Mouse (Mus musculus) ES-E14 (cell line): ENCODE data around the gene Gm8159. TPM values are rescaled to one million over a fixed set of nuclear protein-coding genes. Genes with fewer than 3 reads are reported as not detected.
"Not testable (repeated sequence)": the region's sequence is repeated elsewhere in the genome, so short reads cannot be mapped to it uniquely, and the experiment has no call there.

Source experiments
- DNase-seq: peaks from one replicate; pipeline ENCODE4 v3.0.0-alpha.2; 2013; ENCODE audit warnings: low read depth, low spot score
- H3K27ac ChIP-seq: 2 replicates; pipeline ENCODE4 v1.5.1; 2012; ENCODE audit warnings: low read depth, mild to moderate bottlenecking, low read length, moderate library complexity, mixed read lengths; ENCODE audit not compliant: poor library complexity, insufficient read depth, severe bottlenecking
- H3K36me3 ChIP-seq: 2 replicates; pipeline ENCODE4 v1.6.1; 2012; ENCODE audit warnings: mild to moderate bottlenecking, low read length, moderate library complexity, mixed read lengths; ENCODE audit not compliant: control insufficient read depth, poor library complexity, insufficient read depth, severe bottlenecking
- H3K4me1 ChIP-seq, 2 experiments: fragments of 150-350 bp in 1 of 2; sonication (generic) in 1 of 2; 2 replicates each; pipeline ENCODE4 v1.6.1; 2012; ENCODE audit warnings: low read length in 2 of 2, mild to moderate bottlenecking in 1 of 2, mixed read lengths in 1 of 2; ENCODE audit not compliant: control insufficient read depth in 2 of 2, insufficient read depth in 2 of 2, poor library complexity in 1 of 2
- H3K4me3 ChIP-seq, 2 experiments: fragments of 150-350 bp in 1 of 2; sonication (generic) in 1 of 2; 2 replicates each; pipeline ENCODE4 v1.5.1; 2012; ENCODE audit warnings: low read length in 2 of 2, low read depth in 1 of 2, mild to moderate bottlenecking in 1 of 2, mixed read lengths in 1 of 2; ENCODE audit not compliant: insufficient read depth in 1 of 2, poor library complexity in 1 of 2, severe bottlenecking in 1 of 2
- H3K9ac ChIP-seq: 2 replicates; pipeline ENCODE4 v1.6.1; 2012; ENCODE audit warnings: low read depth, mild to moderate bottlenecking, low read length, mixed read lengths; ENCODE audit not compliant: poor library complexity, insufficient read depth, severe bottlenecking
- H3K9me3 ChIP-seq: fragments of 150-350 bp; sonication (generic); 2 replicates; pipeline ENCODE4 v1.6.1; 2012; ENCODE audit warnings: low read depth, mild to moderate bottlenecking, low read length; ENCODE audit not compliant: control insufficient read depth, insufficient read depth
- in situ Hi-C, 2 experiments: fragments of 600-800 bp; cut with MboI; formaldehyde crosslinking; loops; one replicate each; pipeline ENCODE4 v1.15.1; 2025; ENCODE audit warnings: low sequenced_read_pairs in 2 of 2, inconsistent platforms in 1 of 2; ENCODE audit not compliant: unreplicated experiment in 2 of 2
- total RNA-seq: library from RNA; depleted of rRNA; stranded (reverse); fragments of 300-350 nt; gene quantifications from 2 replicates; pipeline ENCODE4 v1.2.3, GENCODE M21; 2012; rRNA removed

Gene Gm8159
- total RNA-seq: 0.18 TPM in 1 of 2 replicates, not detected in the other

DNA sequence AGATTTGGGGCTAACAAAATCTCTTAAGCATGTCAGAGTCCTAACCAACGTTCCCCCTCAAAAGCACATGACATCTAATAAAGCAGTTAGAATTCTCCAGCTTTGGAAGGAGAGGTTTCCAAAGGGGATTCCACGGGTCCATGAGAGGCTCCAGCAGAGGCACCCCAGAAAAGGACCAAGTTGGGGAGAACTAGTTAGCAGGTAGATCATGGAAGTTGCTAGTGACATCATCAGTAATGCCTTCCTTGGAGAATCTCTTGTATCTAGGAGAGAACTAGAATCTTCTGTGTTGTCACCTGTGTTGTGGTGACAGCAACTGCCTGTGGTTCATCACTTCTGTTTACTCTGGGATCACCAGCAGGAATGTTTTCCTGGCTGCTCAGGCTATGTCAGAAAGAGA, at the start of gene Gm8159:
TSS of gene Gm8159 (plus strand) at position 301 of the 400 bp plus-strand sequence.
- H3K27ac ChIP-seq, H3K4me3 ChIP-seq, H3K9ac ChIP-seq, in situ Hi-C loops, DNase-seq, H3K36me3 ChIP-seq, H3K9me3 ChIP-seq, H3K4me1 ChIP-seq: not testable (repeated sequence)

DNA sequence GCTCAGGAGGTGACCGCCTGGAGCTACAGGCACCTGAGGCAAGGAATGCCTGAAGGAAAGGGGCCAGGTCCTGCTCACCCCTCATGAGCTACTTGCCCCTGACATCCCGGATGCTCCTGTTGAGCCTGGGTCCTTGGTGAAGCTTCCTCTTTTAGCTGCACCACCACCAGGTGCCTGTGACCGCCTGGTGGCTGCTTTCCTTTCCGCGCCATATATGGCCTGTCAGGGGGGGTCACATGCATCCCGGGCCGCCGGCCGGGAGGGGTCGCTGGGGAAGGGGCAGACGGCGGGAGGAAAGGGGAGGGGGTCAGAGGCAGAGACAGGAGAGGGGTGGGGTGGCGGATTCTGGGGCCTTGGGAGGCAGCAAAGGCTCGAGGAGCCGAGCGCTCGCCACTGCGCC, 17.2 kb downstream of the Gm8159 start:
- not testable (repeated sequence) for H3K9ac ChIP-seq

DNA sequence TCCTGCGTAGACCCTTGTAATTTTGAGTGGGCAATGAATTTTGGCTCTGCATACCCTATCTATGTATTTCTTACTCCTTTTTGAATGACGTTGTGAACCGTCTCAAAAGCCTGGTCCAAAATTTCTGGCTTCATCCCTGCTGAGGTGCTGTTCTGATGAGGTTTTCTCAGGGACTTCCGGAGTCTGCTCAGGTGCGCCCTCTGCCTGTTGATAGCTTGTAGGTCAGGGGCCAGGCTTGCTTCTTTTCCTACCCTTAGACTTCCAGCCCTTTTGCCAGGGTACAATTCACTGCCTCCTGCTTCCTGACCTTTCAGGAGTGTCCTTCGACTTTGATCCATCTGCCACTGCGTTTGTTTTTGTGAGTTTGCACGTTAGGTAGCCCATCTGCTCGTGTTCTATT, 18.2 kb downstream of the Gm8159 start:
- H3K9ac ChIP-seq, H3K27ac ChIP-seq, in situ Hi-C loops, DNase-seq, H3K4me1 ChIP-seq, H3K4me3 ChIP-seq, H3K9me3 ChIP-seq, H3K36me3 ChIP-seq: not testable (repeated sequence)

More for the DNA sequence above, 17.2 kb downstream of the Gm8159 start:
- in situ Hi-C loops, DNase-seq, H3K4me1 ChIP-seq, H3K27ac ChIP-seq, H3K36me3 ChIP-seq, H3K9me3 ChIP-seq: not testable (repeated sequence)
- peak overlapping the region in 1 of 2 experiments; percentile 31; a peak in 1 of 4 replicates for H3K4me3 ChIP-seq

DNA sequence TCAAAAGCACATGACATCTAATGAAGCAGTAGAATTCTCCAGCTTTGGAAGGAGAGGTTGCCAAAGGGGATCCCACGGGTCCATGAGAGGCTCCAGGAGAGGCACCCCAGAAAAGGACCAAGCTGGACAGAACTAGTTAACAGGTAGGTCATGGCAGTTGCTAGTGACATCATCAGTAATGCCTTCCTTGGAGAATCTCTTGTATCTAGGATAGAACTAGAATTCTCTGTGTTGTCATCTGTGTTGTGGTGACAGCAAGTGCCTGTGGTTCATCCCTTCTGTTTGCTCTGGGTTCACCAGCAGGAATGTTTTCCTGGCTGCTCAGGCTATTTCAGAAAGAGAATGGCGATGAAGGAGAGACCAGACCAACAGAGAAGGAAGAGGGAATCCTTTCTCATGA, 31.7 kb downstream of the Gm8159 start, which contains the start of gene Gm3239:
TSS of gene Gm3239 (plus strand) at position 301 of the 400 bp plus-strand sequence.
- H3K9ac ChIP-seq, in situ Hi-C loops, H3K4me3 ChIP-seq: not testable (repeated sequence)

More for the DNA sequence above, 31.7 kb downstream of the Gm8159 start, which contains the start of gene Gm3239:
- H3K27ac ChIP-seq, DNase-seq, H3K36me3 ChIP-seq, H3K4me1 ChIP-seq, H3K9me3 ChIP-seq: not testable (repeated sequence)

Other genes starting within 250 kb of the Gm8159 start
- gene Gm3159, start 234.8 kb upstream of the Gm8159 start, total RNA-seq: 0.09 TPM in 1 of 2 replicates, not detected in the other
- gene Gm3164, start 216.9 kb upstream of the Gm8159 start, total RNA-seq: 0.26 and 0.58 TPM in 2 replicates
- gene Gm3173, start 201.4 kb upstream of the Gm8159 start, total RNA-seq: not detected in 2 replicates
- not detected in 2 replicates for gene Gm3182, start 150.6 kb upstream of the Gm8159 start, total RNA-seq
- gene Gm3047, start 76.9 kb upstream of the Gm8159 start, total RNA-seq: not detected in 2 replicates
- gene Gm3239, start 31.8 kb downstream of the Gm8159 start, total RNA-seq: 0.26 and 0.40 TPM in 2 replicates
- gene Gm7876, start 76.9 kb downstream of the Gm8159 start, total RNA-seq: not detected in 2 replicates
- gene Gm3252, start 94.4 kb downstream of the Gm8159 start, total RNA-seq: 0.22 and 0.26 TPM in 2 replicates
- gene Gm9602, start 144.0 kb downstream of the Gm8159 start, total RNA-seq: not detected in 2 replicates
- gene Gm3269, start 205.8 kb downstream of the Gm8159 start, total RNA-seq: not detected in 2 replicates
- gene Gm3264, start 223.2 kb downstream of the Gm8159 start, total RNA-seq: 0.79 TPM in 1 of 2 replicates, not detected in the other